8 mouse cellular contexts compared by ENCODE assay signal in genomic region chr11:61341971-61342370, GRCm38 (mm10). TPM values are rescaled to one million over a fixed set of nuclear protein-coding genes. Genes with fewer than 3 reads are reported as not detected.
A peak's percentile ranks its signal among the peaks of the same experiment; 100 is the strongest.
DNase-seq lines count a peak whose midpoint lies in the region; ATAC-seq and TF ChIP-seq lines count a peak whose summit lies in the region.

No protein-coding gene starts in this region.

- H3K36me3 ChIP-seq in heart, embryonic 16.5 days (ENCODE audit: control insufficient read depth, insufficient read depth) = no peaks in the 10 kb centered on the region; the same call in 1 of the 2 replicates
- H3K36me3 ChIP-seq in embryonic facial prominence, embryonic 14.5 days (ENCODE audit: control insufficient read depth, insufficient read depth, low read length) = no peaks in the 10 kb centered on the region
- H3K36me3 ChIP-seq in intestine, embryonic 16.5 days (ENCODE audit: control insufficient read depth, insufficient read depth, low read length) = no peaks in the 10 kb centered on the region
- no peaks in the 10 kb centered on the region for H3K36me3 ChIP-seq in myocyte (ENCODE audit: control insufficient read depth, insufficient read depth)

- no peak overlapping the region; the same call in 1 of the 2 replicates for H3K9ac ChIP-seq in heart, embryonic 16.5 days (ENCODE audit: low read length)
- peak overlapping the region; percentile 54; the same call in 1 of the 2 replicates for H3K9ac ChIP-seq in embryonic facial prominence, embryonic 14.5 days (ENCODE audit: low read depth, low read length)
- no peak overlapping the region for H3K9ac ChIP-seq in intestine, embryonic 16.5 days (ENCODE audit: low read depth, low read length)

- peak overlapping the region; percentile 54 for H3K4me3 ChIP-seq in heart, embryonic 16.5 days (ENCODE audit: low read length)
- H3K4me3 ChIP-seq in embryonic facial prominence, embryonic 14.5 days (ENCODE audit: low read depth, low read length) = peak overlapping the region; percentile 43
- peak overlapping the region; percentile 48 for H3K4me3 ChIP-seq in intestine, embryonic 16.5 days (ENCODE audit: low read length)
- no peak overlapping the region for H3K4me3 ChIP-seq in myocyte

- peak overlapping the region; percentile 86 for H3K4me2 ChIP-seq in heart, embryonic 16.5 days (ENCODE audit: low read depth, low read length)
- H3K4me2 ChIP-seq in embryonic facial prominence, embryonic 14.5 days (ENCODE audit: low read depth, low read length) = peak overlapping the region; percentile 66
- H3K4me2 ChIP-seq in intestine, embryonic 16.5 days (ENCODE audit: low read depth, low read length) = peak overlapping the region; percentile 82; the same call in 1 of the 2 replicates
- H3K4me2 ChIP-seq in myocyte (ENCODE audit: low read depth) = peak overlapping the region; percentile 44

- no peak overlapping the region for H3ac ChIP-seq in myocyte (ENCODE audit: control insufficient read depth, insufficient read length)

- H3K27ac ChIP-seq in heart, embryonic 16.5 days (ENCODE audit: low read length) = no peak overlapping the region
- no peak overlapping the region for H3K27ac ChIP-seq in embryonic facial prominence, embryonic 14.5 days (replicated peaks; ENCODE audit: low read depth, low read length)
- no peak overlapping the region for H3K27ac ChIP-seq in intestine, embryonic 16.5 days (ENCODE audit: low read length)

- WGBS in heart, embryonic 16.5 days = 24% methylated on average over 10 of the region's 10 CpGs
- WGBS in embryonic facial prominence, embryonic 14.5 days = 21% methylated on average over 10 of the region's 10 CpGs
- 21% methylated on average over 10 of the region's 10 CpGs for WGBS in intestine, embryonic 16.5 days

- H3K4me1 ChIP-seq in heart, embryonic 16.5 days (ENCODE audit: control insufficient read depth, insufficient read depth, low read length) = peaks cover 10% of the 10 kb centered on the region; the same call in 1 of the 2 replicates
- H3K4me1 ChIP-seq in embryonic facial prominence, embryonic 14.5 days (ENCODE audit: control insufficient read depth, insufficient read depth, low read length) = no peaks in the 10 kb centered on the region; the same call in 1 of the 2 replicates
- H3K4me1 ChIP-seq in intestine, embryonic 16.5 days (ENCODE audit: control insufficient read depth, insufficient read depth, low read length) = peaks cover 12% of the 10 kb centered on the region

- no peak for DNase-seq in heart, adult 18-20 months
- no peak for DNase-seq in embryonic facial prominence, embryonic 14.5 days (ENCODE audit: low spot score)
- no peak for DNase-seq in cerebellum, adult 11-12 months
- DNase-seq in adrenal gland, postnatal 4 days (ENCODE audit: low spot score in 2 of 2) = no peak
- no peak for DNase-seq in adrenal gland, postnatal 36 days

- no peak for TF ChIP-seq POLR2A in myocyte (IDR thresholded peaks at IDR 0.05; ENCODE audit: insufficient read length, low read depth)

- H3K79me2 ChIP-seq in myocyte (ENCODE audit: control insufficient read depth, insufficient read depth) = no peaks in the 10 kb centered on the region

- no peak for ATAC-seq in heart, embryonic 16.5 days (replicated peaks; ENCODE audit: extremely low read depth, insufficient read depth, low FRiP score)
- ATAC-seq in embryonic facial prominence, embryonic 14.5 days (ENCODE audit: low read depth) = no peak
- no peak for ATAC-seq in intestine, embryonic 16.5 days

- no peaks in the 10 kb centered on the region for H3K9me3 ChIP-seq in heart, embryonic 16.5 days (replicated peaks; ENCODE audit: control insufficient read depth, low read length)
- no peaks in the 10 kb centered on the region for H3K9me3 ChIP-seq in embryonic facial prominence, embryonic 14.5 days (ENCODE audit: control insufficient read depth, low read length)
- H3K9me3 ChIP-seq in intestine, embryonic 16.5 days (ENCODE audit: control insufficient read depth, low read length) = no peaks in the 10 kb centered on the region

- peaks cover 15% of the 10 kb centered on the region for H3K27me3 ChIP-seq in heart, embryonic 16.5 days (ENCODE audit: control insufficient read depth, insufficient read depth, low read length)
- peaks cover 43% of the 10 kb centered on the region for H3K27me3 ChIP-seq in embryonic facial prominence, embryonic 14.5 days (replicated peaks; ENCODE audit: control insufficient read depth, insufficient read depth, low read length)
- H3K27me3 ChIP-seq in intestine, embryonic 16.5 days (replicated peaks; ENCODE audit: control insufficient read depth, insufficient read depth, low read length) = peaks cover 22% of the 10 kb centered on the region
- H3K27me3 ChIP-seq in myocyte (ENCODE audit: control insufficient read depth, insufficient read depth, insufficient read length) = peaks cover 40% of the 10 kb centered on the region

TF ChIP-seq in myocyte, 11 proteins besides CTCF, POLR2A, EP300 and RAD21:
- TF ChIP-seq REST (IDR thresholded peaks at IDR 0.05; ENCODE audit: insufficient read depth, insufficient read length) (no peak), USF1 (IDR thresholded peaks at IDR 0.05; ENCODE audit: low read depth) (no peak), SRF (IDR thresholded peaks at IDR 0.05; ENCODE audit: control insufficient read depth, insufficient read length, low read depth) (no peak), TCF12 (IDR thresholded peaks at IDR 0.05; ENCODE audit: insufficient read depth, poor library complexity, severe bottlenecking) (no peak)
TF ChIP-seq in myocyte: peak in this region for 0.

RNA-seq across cellular contexts. Expression of gene Slc47a2, which starts 0.7 kb away (rescaled TPM):
- polyA plus RNA-seq in heart, embryonic 16.5 days (2015; fragmentation: Nextera tagmentation; extraction: Ambion mirVana) = 0.07 and 0.24 TPM in 2 replicates
- total RNA-seq in heart, adult 18-20 months (2021) = not detected
- 0.29 TPM in 1 of 2 replicates, not detected in the other for polyA plus RNA-seq in embryonic facial prominence, embryonic 14.5 days (2014; fragmentation: Nextera tagmentation; extraction: Ambion mirVana)
- polyA plus RNA-seq in intestine, embryonic 16.5 days (2015; fragmentation: Nextera tagmentation; extraction: Ambion mirVana) = not detected in 2 replicates
- polyA plus RNA-seq in myocyte (2012; fragmentation: generic; extraction: Trizol) = 0.01 TPM
- under 1 TPM in 1 of 2 experiments, not detected in 1; 0.11 TPM for total RNA-seq in adrenal gland, postnatal 4 days (2021)
- not detected for total RNA-seq in adrenal gland, postnatal 36 days (2021)

RNA-seq across cellular contexts. Expression of gene Slc47a1, which starts 36.2 kb away (rescaled TPM):
- polyA plus RNA-seq in heart, embryonic 16.5 days (2015; fragmentation: Nextera tagmentation; extraction: Ambion mirVana) = 25.0 and 26.8 TPM in 2 replicates
- 10 to 100 TPM; 23.6 to 26.1 TPM for total RNA-seq in heart, adult 18-20 months (2021)
- 1.4 and 2.3 TPM in 2 replicates for polyA plus RNA-seq in embryonic facial prominence, embryonic 14.5 days (2014; fragmentation: Nextera tagmentation; extraction: Ambion mirVana)
- polyA plus RNA-seq in intestine, embryonic 16.5 days (2015; fragmentation: Nextera tagmentation; extraction: Ambion mirVana) = 12.5 and 17.5 TPM in 2 replicates
- 0.05 TPM for polyA plus RNA-seq in myocyte (2012; fragmentation: generic; extraction: Trizol)
- 10 to 100 TPM in 1 of 2 experiments, 1 to 10 TPM in 1; 5.3 to 11.5 TPM for total RNA-seq in adrenal gland, postnatal 4 days (2021)
- total RNA-seq in adrenal gland, postnatal 36 days (2021) = 1 to 10 TPM in 1 of 2 experiments, under 1 TPM in 1; 0.56 to 1.8 TPM
